Mouse (Mus musculus) testis, adult 2 months (tissue): ENCODE measurements around the gene H2-Oa.

Source experiments
- CTCF ChIP-seq: fragments of 200-500 bp; IDR thresholded peaks from 2 replicates; pipeline ENCODE4 v1.5.1; 2012; ENCODE audit warnings: low read depth, mild to moderate bottlenecking, inconsistent platforms, low read length, moderate library complexity; ENCODE audit not compliant: control insufficient read depth, insufficient read depth, insufficient replicate concordance
- POLR2A ChIP-seq: fragments of 200-500 bp; IDR thresholded peaks from 2 replicates; pipeline ENCODE4 v1.6.1; 2012; ENCODE audit warnings: low read depth, mild to moderate bottlenecking, inconsistent platforms, low read length, moderate library complexity; ENCODE audit not compliant: control insufficient read depth

GRCm38 (mm10) chr17:34098709-34099479 is 6.8 kb downstream of the H2-Oa start:
- TF ChIP-seq POLR2A: no peak
- TF ChIP-seq CTCF: no peak
